Mouse (Mus musculus): ENCODE measurements around the gene Wdr43. TPM values are rescaled to one million over a fixed set of nuclear protein-coding genes. Genes with fewer than 3 reads are reported as not detected.
A peak's percentile ranks its signal among the peaks of the same experiment; 100 is the strongest.

Gene Wdr43
- polyA plus RNA-seq, 1 experiment from 2014 or later: 74.4 TPM

GRCm38 (mm10) chr17:71697896-71698618 lies 82.4 kb downstream of the Wdr43 start:
- ATAC-seq (no peak), DNase-seq (ENCODE audit: low read depth, low spot score) (peak; percentile 22)
- POLR2A ChIA-PET: no interaction called here
- TF ChIP-seq CTCF (IDR thresholded peaks at IDR 0.05): no peak
- CTCF ChIA-PET: interaction anchor here (1.2 to 1.5 kb wide), 2 partner anchors 9 to 35 kb away, joined by 3 to 4 read pairs; no protein-coding TSS in a partner anchor
- H3K27me3 ChIP-seq: no peaks in the 10 kb centered on the region
- in situ Hi-C loops (cut with MboI; ENCODE audit: low pct_unique_long_range_greater_than_20kb): no loop called here

- DNase-seq (ENCODE audit: low read depth, low spot score) (no peak), ATAC-seq (no peak)
- in situ Hi-C loops (cut with MboI; ENCODE audit: low pct_unique_long_range_greater_than_20kb): no loop called here
- POLR2A ChIA-PET: no interaction called here
- CTCF ChIA-PET: interaction anchor here (1.2 to 1.5 kb wide), 2 partner anchors 10 to 35 kb away, joined by 3 to 4 read pairs; no protein-coding TSS in a partner anchor
- TF ChIP-seq CTCF (IDR thresholded peaks at IDR 0.05): no peak
- no peaks in the 10 kb centered on the region for H3K27me3 ChIP-seq
Measured at GRCm38 (mm10) chr17:71698619-71698956, 82.9 kb downstream of the Wdr43 start.

GRCm38 (mm10) chr17:71705113-71705512 lies 89.4 kb downstream of the Wdr43 start:
- no peak for TF ChIP-seq CTCF (IDR thresholded peaks at IDR 0.05)
- in situ Hi-C loops (cut with MboI; ENCODE audit: low pct_unique_long_range_greater_than_20kb): no loop called here
- no peak for ATAC-seq
- POLR2A ChIA-PET: no interaction called here
- H3K27me3 ChIP-seq: no peaks in the 10 kb centered on the region
- no peak for DNase-seq (ENCODE audit: low read depth, low spot score)
- CTCF ChIA-PET: interaction anchor here (1.6 kb wide), 1 partner anchor 11 kb away, joined by 5 read pairs; no protein-coding TSS in a partner anchor

GRCm38 (mm10) chr17:71705550-71706480 lies 90.1 kb downstream of the Wdr43 start:
- H3K27me3 ChIP-seq: no peaks in the 10 kb centered on the region
- POLR2A ChIA-PET: interaction anchor here (0.6 kb wide), 1 partner anchor 16 kb away, joined by 3 read pairs; no protein-coding TSS in a partner anchor
- CTCF ChIA-PET: interaction anchor here (1.6 kb wide), 1 partner anchor 12 kb away, joined by 5 read pairs; no protein-coding TSS in a partner anchor
- in situ Hi-C loops (cut with MboI; ENCODE audit: low pct_unique_long_range_greater_than_20kb): no loop called here
- DNase-seq (ENCODE audit: low read depth, low spot score) (no peak), ATAC-seq (no peak)
- TF ChIP-seq CTCF (IDR thresholded peaks at IDR 0.05): no peak

DNA sequence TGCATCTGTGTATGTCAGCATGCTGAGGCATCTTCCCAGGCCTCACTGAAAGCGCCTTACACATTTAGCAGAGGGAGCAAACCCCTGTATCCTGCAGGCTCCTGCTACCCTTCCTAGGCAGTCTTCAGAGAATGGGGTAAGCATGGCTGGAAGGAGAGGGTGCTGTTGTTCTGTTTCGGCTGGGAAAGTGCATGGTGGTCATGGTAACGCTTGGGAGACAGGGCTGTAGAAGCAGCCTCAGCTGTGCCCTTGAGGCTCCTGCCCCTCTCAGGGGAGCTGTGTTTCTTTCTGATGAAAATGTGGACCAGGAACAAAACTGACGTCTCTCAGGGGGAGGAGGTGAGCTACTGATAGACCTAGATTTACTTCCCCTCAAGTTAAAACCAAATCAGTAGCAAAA lies 92.0 kb downstream of the Wdr43 start:
- no peaks in the 10 kb centered on the region for H3K27me3 ChIP-seq
- DNase-seq (ENCODE audit: low read depth, low spot score): no peak
- TF ChIP-seq CTCF (IDR thresholded peaks at IDR 0.05): no peak
- in situ Hi-C loops (cut with MboI; ENCODE audit: low pct_unique_long_range_greater_than_20kb): no loop called here
- CTCF ChIA-PET: no interaction called here
- ATAC-seq: no peak
- POLR2A ChIA-PET: no interaction called here

Other genes with a start within 250 kb of the Wdr43 start
- gene Gm4707, start 156.0 kb upstream of the Wdr43 start, polyA plus RNA-seq (2021): 0.47 TPM
- 45.8 TPM for gene Smchd1, start 140.6 kb upstream of the Wdr43 start, polyA plus RNA-seq (2021)
- 24.4 TPM for gene Ndc80, start 89.0 kb upstream of the Wdr43 start, polyA plus RNA-seq (2021)
- 2.3 TPM for gene Spdya, start 63.8 kb upstream of the Wdr43 start, polyA plus RNA-seq (2021)
- 1.8 TPM for gene Togaram2, start 57.4 kb downstream of the Wdr43 start, polyA plus RNA-seq (2021)
- not detected for gene Pcare, start 137.0 kb downstream of the Wdr43 start, polyA plus RNA-seq (2021)
- gene Clip4, start 152.6 kb downstream of the Wdr43 start, polyA plus RNA-seq (2021): 43.4 TPM

All from Patski (cell line).